Mouse (Mus musculus): ENCODE data around the gene Zbtb41.

DNA sequence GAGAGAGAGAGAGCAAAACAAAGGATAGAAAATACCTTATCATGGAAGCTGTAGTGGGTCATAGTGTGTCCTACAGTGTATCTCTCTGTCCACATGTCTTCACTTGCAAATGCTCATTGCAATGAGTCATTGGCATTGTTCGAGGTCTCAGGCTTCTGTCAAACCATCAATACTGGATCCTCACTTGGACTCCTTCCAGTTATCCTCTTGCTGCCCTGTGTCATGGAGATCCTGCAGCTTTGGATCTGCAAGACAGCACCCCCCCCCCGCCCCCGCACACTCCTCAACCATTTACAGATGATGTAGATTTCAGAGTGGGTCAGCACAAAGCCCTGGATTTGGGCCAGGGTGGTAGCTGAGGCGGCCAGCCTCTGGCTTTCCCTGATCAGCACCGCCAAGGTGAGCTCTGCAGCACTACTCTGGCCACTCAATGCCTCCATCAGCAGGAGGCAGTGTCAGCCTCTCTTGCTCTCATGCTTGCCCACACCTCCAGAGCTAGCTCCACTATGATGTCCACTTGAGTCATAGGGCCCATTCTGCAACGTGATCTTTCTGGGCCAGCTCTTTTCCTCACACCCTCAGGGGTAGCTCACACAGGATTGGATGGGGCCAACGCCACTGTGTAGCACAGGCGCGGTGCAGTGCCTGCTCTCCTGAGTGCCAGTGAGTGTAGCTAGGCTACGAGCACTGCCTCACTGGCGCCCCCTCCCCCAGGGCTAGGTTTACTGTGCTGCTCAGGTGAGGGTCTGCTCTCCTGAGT lies 43.0 kb upstream of the Zbtb41 start:
- TF ChIP-seq CTCF (IDR thresholded peaks at IDR 0.05; ENCODE audit: borderline replicate concordance, extremely low read depth, insufficient read depth, insufficient read length) (no peak), POLR2A (IDR thresholded peaks at IDR 0.05; ENCODE audit: borderline replicate concordance, extremely low read depth, insufficient read depth, insufficient read length, poor library complexity, severe bottlenecking) (no peak)

Measured in brain, embryonic 14.5 days (tissue).